Mouse (Mus musculus) MEL (cell line): ENCODE data around the gene Tex2.

Experiments used
- BHLHE40 ChIP-seq: IDR thresholded peaks from 2 replicates; pipeline ENCODE4 v1.6.1; 2012; ENCODE audit warnings: low read depth, mild to moderate bottlenecking, inconsistent platforms, low read length, improper control_type of control experiment, borderline replicate concordance
- CHD2 ChIP-seq: IDR thresholded peaks from 2 replicates; pipeline ENCODE4 v1.6.1; 2011; ENCODE audit warnings: low read length, improper control_type of control experiment
- CTCF ChIP-seq, 3 experiments: IDR thresholded peaks in 2 of 3; conservative IDR thresholded peaks in 1 of 3; 2 replicates each; pipeline ENCODE4 v1.5.1; 2011 to 2012; ENCODE audit warnings: low read length in 3 of 3, low read depth in 2 of 3, mild to moderate bottlenecking in 2 of 3, improper control_type of control experiment in 1 of 3, inconsistent platforms in 1 of 3, mixed read lengths in 1 of 3, moderate library complexity in 1 of 3; ENCODE audit not compliant: control insufficient read depth in 1 of 3, insufficient read depth in 1 of 3, poor library complexity in 1 of 3, severe bottlenecking in 1 of 3
- EP300 ChIP-seq, 2 experiments: IDR thresholded peaks; 2 replicates each; pipeline ENCODE4 v1.6.1; 2011; ENCODE audit warnings: improper control_type of control experiment in 2 of 2, low read length in 2 of 2, low read depth in 1 of 2, mild to moderate bottlenecking in 1 of 2
- MAFK ChIP-seq: IDR thresholded peaks from 2 replicates; pipeline ENCODE4 v1.6.1; 2011; ENCODE audit warnings: low read depth, mild to moderate bottlenecking, low read length, improper control_type of control experiment, borderline replicate concordance
- NELFE ChIP-seq: IDR thresholded peaks from 2 replicates; pipeline ENCODE4 v1.6.1; 2011; ENCODE audit warnings: low read depth, low read length, improper control_type of control experiment
- POLR2A ChIP-seq, 2 experiments: IDR thresholded peaks; 2 replicates each; pipeline ENCODE4 v1.6.1; 2011 to 2012; ENCODE audit warnings: low read length in 2 of 2, mild to moderate bottlenecking in 2 of 2, control low read depth in 1 of 2, improper control_type of control experiment in 1 of 2, low read depth in 1 of 2, moderate library complexity in 1 of 2; ENCODE audit not compliant: control insufficient read depth in 1 of 2, insufficient read depth in 1 of 2, poor library complexity in 1 of 2
- POLR2AphosphoS2 ChIP-seq: IDR thresholded peaks from 2 replicates; pipeline ENCODE4 v1.6.1; 2011; ENCODE audit warnings: low read length, improper control_type of control experiment
- POLR2AphosphoS5 ChIP-seq: IDR thresholded peaks from 2 replicates; pipeline ENCODE4 v1.6.1; 2012; ENCODE audit warnings: low read depth, borderline replicate concordance, mild to moderate bottlenecking, inconsistent platforms, low read length, moderate library complexity, mixed read lengths
- SIN3A ChIP-seq: IDR thresholded peaks from 2 replicates; pipeline ENCODE4 v1.6.1; 2012; ENCODE audit warnings: low read length, improper control_type of control experiment, inconsistent platforms
- TAL1 ChIP-seq: IDR thresholded peaks from 2 replicates; pipeline ENCODE4 v1.6.1; 2012; ENCODE audit warnings: mild to moderate bottlenecking, inconsistent platforms, low read length, moderate library complexity, mixed read lengths
- USF1 ChIP-seq: IDR thresholded peaks from 2 replicates; pipeline ENCODE4 v1.6.1; 2014; ENCODE audit warnings: low read depth, mild to moderate bottlenecking, inconsistent platforms, low read length, improper control_type of control experiment, moderate library complexity

- TF ChIP-seq POLR2AphosphoS2 (no peak), BHLHE40 (no peak), POLR2A (IDR thresholded peaks at IDR 0.05; ENCODE audit: control insufficient read depth in 1 of 2, insufficient read depth in 1 of 2, low read depth in 1 of 2, low read length in 2 of 2, poor library complexity in 1 of 2) (no peak; a peak in 1 of 4 replicates), NELFE (no peak), POLR2AphosphoS5 (no peak), CTCF (IDR thresholded peaks at IDR 0.05 in 2 of 3, conservative IDR thresholded peaks at IDR 0.05 in 1 of 3; ENCODE audit: control insufficient read depth in 1 of 3, insufficient read depth in 1 of 3, low read depth in 2 of 3, low read length in 3 of 3, poor library complexity in 1 of 3, severe bottlenecking in 1 of 3) (peak in 2 of 3 experiments; percentile 30 to 36; a peak in 2 of 6 replicates), EP300 (IDR thresholded peaks at IDR 0.05; ENCODE audit: low read depth in 1 of 2, low read length in 2 of 2) (no peak), TAL1 (no peak), SIN3A (no peak; the same call in 1 of the 2 replicates), MAFK (no peak), USF1 (no peak), CHD2 (no peak)
Observed at GRCm38 (mm10) chr11:106488126-106488561, 125.1 kb downstream of the Tex2 start.
